Mouse (Mus musculus) left cerebral cortex, postnatal 4 days (tissue): ENCODE measurements around the gene Emc10. TPM values are rescaled to one million over a fixed set of nuclear protein-coding genes. Genes with fewer than 3 reads are reported as not detected.

Experiments
- DNase-seq: peaks from one replicate; pipeline ENCODE4 v3.0.0-alpha.2; 2022
- intact Hi-C: fragments of 180-260 bp; cut with DNase I; formaldehyde crosslinking; loops from one replicate; pipeline ENCODE4 v1.15.1; 2025
- microRNA-seq: library from miRNA; unstranded; fragments of <30 nt; microRNA quantifications from one replicate; pipeline ENCODE4 v1.2.0, GENCODE M21; 2022
- total RNA-seq, 2 experiments: library from RNA; stranded (reverse); gene quantifications; 2 replicates each; pipeline ENCODE4 v1.2.3; 2021

Emc10 gene
- total RNA-seq, 2 experiments from 2014 or later: 146 to 150 TPM

- peak; percentile 40 for DNase-seq
- intact Hi-C loops: loop anchor here (10.0 kb wide), 1 partner anchor 56 kb away; the partner anchor contains the start of genes 1700008O03Rik and Syt3
These were observed 55.1 kb downstream of the Emc10 start for GRCm38 (mm10) chr7:44441180-44441579.

- DNase-seq: no peak
- intact Hi-C loops: loop anchor here (10.0 kb wide), 1 partner anchor 56 kb away; the partner anchor contains the start of genes 1700008O03Rik and Syt3
These were observed 55.9 kb downstream of the Emc10 start for GRCm38 (mm10) chr7:44440479-44440878.

Small RNA genes within 50 kb of the gene (microRNA-seq; reads per million reads assigned to microRNA genes)
- 0.90 reads per million for gene Mir7052
- gene Mir7053: not detected

Other genes starting within 250 kb of the Emc10 start
- gene 1700028J19Rik, start 249.8 kb downstream of the Emc10 start, total RNA-seq: under 1 TPM; 0.64 to 0.82 TPM
- 100 to 1,000 TPM; 169 to 191 TPM for gene 2410002F23Rik, start 249.8 kb downstream of the Emc10 start, total RNA-seq
- gene Acp4, start 239.2 kb downstream of the Emc10 start, total RNA-seq: not detected
- gene Gm15517, start 235.1 kb downstream of the Emc10 start, total RNA-seq: not detected
- 1 to 10 TPM; 2.5 to 2.8 TPM for gene Clec11a, start 189.6 kb downstream of the Emc10 start, total RNA-seq
- gene Shank1, start 186.3 kb downstream of the Emc10 start, total RNA-seq: 100 to 1,000 TPM; 299 to 336 TPM
- 10 to 100 TPM; 45.1 to 52.4 TPM for gene Syt3, start 112.4 kb downstream of the Emc10 start, total RNA-seq
- 1 to 10 TPM; 1.3 to 2.4 TPM for gene 1700008O03Rik, start 110.7 kb downstream of the Emc10 start, total RNA-seq
- 100 to 1,000 TPM; 357 to 379 TPM for gene Lrrc4b, start 67.5 kb downstream of the Emc10 start, total RNA-seq
- 10 to 100 TPM; 20.5 to 24.5 TPM for gene Aspdh, start 31.1 kb downstream of the Emc10 start, total RNA-seq
- 10 to 100 TPM; 31.9 to 32.6 TPM for gene Josd2, start 28.5 kb downstream of the Emc10 start, total RNA-seq
- gene Fam71e1, start 52 bp upstream of the Emc10 start, total RNA-seq: 10 to 100 TPM; 23.8 to 27.3 TPM
- gene Mybpc2, start 28.1 kb upstream of the Emc10 start, total RNA-seq: under 1 TPM in 1 of 2 experiments, not detected in 1; 0.10 TPM
- under 1 TPM in 1 of 2 experiments, not detected in 1; 0.20 TPM for gene Spib, start 35.5 kb upstream of the Emc10 start, total RNA-seq
- 10 to 100 TPM; 13.6 to 14.4 TPM for gene Pold1, start 52.3 kb upstream of the Emc10 start, total RNA-seq
- 10 to 100 TPM; 44.4 to 55.0 TPM for gene Nr1h2, start 57.4 kb upstream of the Emc10 start, total RNA-seq
- gene Napsa, start 75.9 kb upstream of the Emc10 start, total RNA-seq: under 1 TPM in 1 of 2 experiments, not detected in 1; 0.30 TPM
- gene Kcnc3, start 94.1 kb upstream of the Emc10 start, total RNA-seq: 10 to 100 TPM; 31.0 to 33.0 TPM
- gene Myh14, start 174.3 kb upstream of the Emc10 start, total RNA-seq: 1 to 10 TPM; 3.0 to 5.7 TPM
- not detected for gene Izumo2, start 212.2 kb upstream of the Emc10 start, total RNA-seq